ENCODE assay signal across 9 mouse cellular contexts in the genomic region with DNA sequence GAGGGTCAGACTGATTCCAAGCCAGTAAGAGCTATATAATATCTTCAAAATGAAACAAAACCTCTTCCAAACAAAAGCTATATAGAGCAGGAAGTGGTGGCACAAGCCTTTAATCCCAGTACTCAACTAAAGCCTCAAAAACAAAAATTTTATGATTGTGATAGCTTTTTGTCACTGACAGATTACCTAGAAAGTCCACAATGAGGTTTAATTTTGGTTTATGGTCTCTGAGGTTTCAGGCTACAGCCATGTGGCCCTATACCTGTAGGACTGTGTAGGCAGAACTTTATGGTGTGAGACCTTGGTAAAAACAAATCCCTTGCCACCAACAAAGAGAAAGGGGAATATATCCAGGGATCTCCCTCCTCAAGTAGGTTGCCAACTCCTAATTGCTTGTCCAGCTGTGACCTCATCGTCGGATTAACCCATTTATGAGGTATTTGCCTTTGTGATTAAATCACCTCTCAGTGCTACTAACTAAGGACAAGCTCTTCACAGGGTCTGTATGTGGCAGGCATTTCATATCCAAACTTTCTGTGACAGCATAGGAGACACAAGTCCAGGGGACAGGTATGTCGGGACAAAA. TPM values are rescaled to one million over a fixed set of nuclear protein-coding genes. Genes with fewer than 3 reads are reported as not detected.
DNase-seq lines count a peak whose midpoint lies in the region; ATAC-seq lines count a peak whose summit lies in the region.
"Had no signal": no experiment of that assay in that cellular context is flagged by ENCODE, and none has a peak within 500 bp of the region (broad histone marks: within the 10 kb centered on the region; RNA-seq: fewer than 3 reads in every experiment).

No protein-coding gene starts in this region.

- peak overlapping the region; percentile 79 for H3K4me2 ChIP-seq in heart, embryonic 16.5 days (ENCODE audit: low read depth, low read length)
- peak overlapping the region; percentile 71 for H3K4me2 ChIP-seq in hindbrain, embryonic 16.5 days (ENCODE audit: low read length)
- peak overlapping the region; percentile 93 for H3K4me2 ChIP-seq in midbrain, embryonic 14.5 days (ENCODE audit: low read length)

- peaks cover 23% of the 10 kb centered on the region for H3K4me1 ChIP-seq in heart, embryonic 16.5 days (ENCODE audit: control insufficient read depth, insufficient read depth, low read length)
- peaks cover 2% of the 10 kb centered on the region; the same call in 1 of the 2 replicates for H3K4me1 ChIP-seq in brown adipose tissue, adult 24 weeks (ENCODE audit: control insufficient read depth, insufficient read depth, insufficient read length, low read length)
- peaks cover 20% of the 10 kb centered on the region for H3K4me1 ChIP-seq in hindbrain, embryonic 16.5 days (ENCODE audit: control insufficient read depth, insufficient read depth, low read depth, low read length)
- H3K4me1 ChIP-seq in midbrain, embryonic 14.5 days (ENCODE audit: control insufficient read depth, insufficient read depth, low read length), result peaks cover 30% of the 10 kb centered on the region

- intact Hi-C loops in heart, postnatal 36 days (cut with DNase I), result loop anchor here (2.0 kb wide), 1 partner anchor 31 kb away; no protein-coding TSS in a partner anchor

- no peak for DNase-seq in heart, postnatal 36 days
- DNase-seq in midbrain, embryonic 14.5 days, result no peak
- DNase-seq in adrenal gland, postnatal 25 days, result no peak
- no peak for DNase-seq in embryo, embryonic 9.5 days (ENCODE audit: extremely low spot score)
- DNase-seq in layer of hippocampus, postnatal 36 days, result no peak

- no peak for ATAC-seq in heart, embryonic 16.5 days (replicated peaks; ENCODE audit: extremely low read depth, insufficient read depth, low FRiP score)
- ATAC-seq in hindbrain, embryonic 16.5 days, result no peak
- no peak for ATAC-seq in midbrain, embryonic 14.5 days (ENCODE audit: low FRiP score, low TSS enrichment)
- ATAC-seq: inflammation-experienced regulatory T-cells, adult 6 months had no signal

- peak overlapping the region; percentile 100 for H3K9ac ChIP-seq in heart, embryonic 16.5 days (ENCODE audit: low read length)
- no peak overlapping the region for H3K9ac ChIP-seq in hindbrain, embryonic 16.5 days (ENCODE audit: low read depth, low read length)
- peak overlapping the region; percentile 100; the same call in 1 of the 2 replicates for H3K9ac ChIP-seq in midbrain, embryonic 14.5 days (replicated peaks; ENCODE audit: low read length)

- WGBS in heart, embryonic 16.5 days, result 84% methylated on average over 3 of the region's 3 CpGs
- 89% methylated on average over 3 of the region's 3 CpGs for WGBS in hindbrain, embryonic 16.5 days
- WGBS in midbrain, embryonic 14.5 days, result 80% methylated on average over 3 of the region's 3 CpGs

- H3K9me3 ChIP-seq in heart, embryonic 16.5 days (replicated peaks; ENCODE audit: control insufficient read depth, low read length), result no peaks in the 10 kb centered on the region
- H3K9me3 ChIP-seq in hindbrain, embryonic 16.5 days (ENCODE audit: control insufficient read depth, low read length), result no peaks in the 10 kb centered on the region
- no peaks in the 10 kb centered on the region for H3K9me3 ChIP-seq in midbrain, embryonic 14.5 days (ENCODE audit: control insufficient read depth, low read length)

- H3K36me3 ChIP-seq in heart, embryonic 16.5 days (ENCODE audit: control insufficient read depth, insufficient read depth), result peaks cover 12% of the 10 kb centered on the region
- peaks cover 5% of the 10 kb centered on the region for H3K36me3 ChIP-seq in hindbrain, embryonic 16.5 days (ENCODE audit: control insufficient read depth, insufficient read depth, low read length)
- H3K36me3 ChIP-seq in midbrain, embryonic 14.5 days (ENCODE audit: control insufficient read depth, insufficient read depth, low read length), result peaks cover 19% of the 10 kb centered on the region

- H3K4me3 ChIP-seq in heart, embryonic 16.5 days (ENCODE audit: low read length), result peak overlapping the region; percentile 99
- peak overlapping the region; percentile 98; the same call in 1 of the 2 replicates for H3K4me3 ChIP-seq in brown adipose tissue, adult 24 weeks (ENCODE audit: insufficient read depth, low read depth, low read length)
- H3K4me3 ChIP-seq in hindbrain, embryonic 16.5 days (ENCODE audit: low read length), result no peak overlapping the region
- peak overlapping the region; percentile 99 for H3K4me3 ChIP-seq in midbrain, embryonic 14.5 days (replicated peaks; ENCODE audit: low read depth, low read length)

- peak overlapping the region; percentile 100 for H3K27ac ChIP-seq in heart, embryonic 16.5 days (ENCODE audit: low read length)
- peak overlapping the region; percentile 99; the same call in 1 of the 2 replicates for H3K27ac ChIP-seq in brown adipose tissue, adult 24 weeks (replicated peaks; ENCODE audit: low read depth, low read length)
- no peak overlapping the region for H3K27ac ChIP-seq in hindbrain, embryonic 16.5 days (ENCODE audit: low read depth, low read length)
- H3K27ac ChIP-seq in midbrain, embryonic 14.5 days (replicated peaks; ENCODE audit: low read depth, low read length), result peak overlapping the region; percentile 32; the same call in 1 of the 2 replicates

- H3K27me3 ChIP-seq in heart, embryonic 16.5 days (ENCODE audit: control insufficient read depth, insufficient read depth, low read length), result no peaks in the 10 kb centered on the region
- no peaks in the 10 kb centered on the region for H3K27me3 ChIP-seq in hindbrain, embryonic 16.5 days (replicated peaks; ENCODE audit: control insufficient read depth, insufficient read depth, low read length)
- H3K27me3 ChIP-seq in midbrain, embryonic 14.5 days (ENCODE audit: control insufficient read depth, insufficient read depth, low read length), result no peaks in the 10 kb centered on the region

RNA-seq across cellular contexts. Expression of gene Ccnl1, which starts 1.5 kb away (rescaled TPM):
- polyA plus RNA-seq in heart, embryonic 16.5 days (2015; fragmentation: Nextera tagmentation; extraction: Ambion mirVana), result 68.2 and 70.6 TPM in 2 replicates
- total RNA-seq in heart, postnatal 36 days (2021), result 10 to 100 TPM; 19.2 to 21.6 TPM
- polyA plus RNA-seq in brown adipose tissue, adult 24 weeks (2012; ENCODE audit: insufficient read depth, insufficient read length, missing spikeins), result 39.4 and 73.7 TPM in 2 replicates
- polyA plus RNA-seq in hindbrain, embryonic 16.5 days (2015; fragmentation: Nextera tagmentation; extraction: Ambion mirVana), result 53.2 and 60.5 TPM in 2 replicates
- 78.1 and 99.0 TPM in 2 replicates for polyA plus RNA-seq in midbrain, embryonic 14.5 days (2014; fragmentation: Nextera tagmentation; extraction: Ambion mirVana)
- total RNA-seq in adrenal gland, postnatal 25 days (2021), result 97.6 and 105 TPM in 2 replicates
- 10 to 100 TPM; 60.4 to 67.2 TPM for total RNA-seq in layer of hippocampus, postnatal 36 days (2021)
